Comparison of ENCODE assay signal across 16 mouse cellular contexts in the genomic region with DNA sequence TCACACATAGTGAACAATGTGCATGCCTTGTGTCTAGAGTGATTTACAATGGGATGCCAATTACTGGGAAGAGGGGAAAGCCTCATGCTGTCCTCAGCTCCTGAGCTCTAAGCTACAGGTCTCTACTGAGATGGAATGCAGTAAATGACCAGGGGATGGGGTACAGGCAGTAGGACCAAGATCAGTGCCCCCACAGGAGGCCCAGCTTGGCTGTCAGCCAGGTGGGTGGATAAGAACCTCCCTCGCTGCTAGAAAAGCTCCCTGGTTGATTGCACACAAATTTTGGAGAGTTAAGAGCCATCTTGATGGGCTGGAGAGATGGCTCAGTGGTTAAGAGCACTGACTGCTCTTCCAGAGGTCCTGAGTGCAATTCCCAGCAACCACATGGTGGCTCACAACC.
"Had no signal": no experiment of that assay in that cellular context is flagged by ENCODE, and none has a peak within 500 bp of the region (broad histone marks: within the 10 kb centered on the region; RNA-seq: fewer than 3 reads in every experiment).

No protein-coding gene starts in this region.

- H3K36me3 ChIP-seq: neural tube, embryonic 12.5 days; neural tube, embryonic 13.5 days; neural tube, embryonic 15.5 days; stomach, embryonic 15.5 days had no signal

- H3K4me3 ChIP-seq: neural tube, embryonic 12.5 days; neural tube, embryonic 13.5 days; neural tube, embryonic 15.5 days; stomach, embryonic 15.5 days had no signal

- H3K9me3 ChIP-seq: neural tube, embryonic 12.5 days; neural tube, embryonic 13.5 days; neural tube, embryonic 15.5 days; stomach, embryonic 15.5 days had no signal

- H3K27me3 ChIP-seq: neural tube, embryonic 12.5 days; neural tube, embryonic 13.5 days; neural tube, embryonic 15.5 days; stomach, embryonic 15.5 days had no signal

- DNase-seq: right cerebral cortex, adult 18-20 months; right cerebral cortex, postnatal 14 days; right cerebral cortex, postnatal 25 days; right cerebral cortex, postnatal 4 days; spleen, adult 18-20 months; thymus, adult 18-20 months; thymus, adult 2 months; thymus, postnatal 14 days; thymus, postnatal 25 days; thymus, postnatal 36 days; thymus, postnatal 4 days had no signal

- H3K4me1 ChIP-seq: neural tube, embryonic 12.5 days; neural tube, embryonic 13.5 days; neural tube, embryonic 15.5 days; stomach, embryonic 15.5 days had no signal

- H3K27ac ChIP-seq: neural tube, embryonic 12.5 days; neural tube, embryonic 13.5 days; neural tube, embryonic 15.5 days; stomach, embryonic 15.5 days; stomach, postnatal 0 days had no signal
